Mouse (Mus musculus) heart, adult 18-20 months (tissue): ENCODE measurements around the gene Cdk12. TPM values are rescaled to one million over a fixed set of nuclear protein-coding genes. Genes with fewer than 3 reads are reported as not detected.
A peak's percentile ranks its signal among the peaks of the same experiment; 100 is the strongest.
"Not testable (repeated sequence)": the region's sequence is repeated elsewhere in the genome, so short reads cannot be mapped to it uniquely, and the experiment has no call there.

Experiments
- DNase-seq, 2 experiments: peaks; one replicate each; pipeline ENCODE4 v3.0.0; 2021 to 2022; ENCODE audit warnings: mixed read lengths in 1 of 2
- long read RNA-seq, 2 experiments: library from polyadenylated mRNA; stranded (forward); transcript quantifications; one replicate each; pipeline ENCODE4 v2.0.0; 2021
- total RNA-seq, 2 experiments: library from RNA; stranded (reverse); gene quantifications; 2 replicates each; pipeline ENCODE4 v1.2.3; 2021

The Cdk12 gene
- 10 to 100 TPM; 18.2 to 22.1 TPM for total RNA-seq
- long read RNA-seq, experiment 1, partial matches to known transcripts: 0 of 2 reads
- long read RNA-seq, experiment 1, other reads (novel, unspliced or antisense): 2 of 2 reads
- long read RNA-seq, experiment 2, partial matches to known transcripts: 0 of 3 reads
- long read RNA-seq, experiment 2, other reads (novel, unspliced or antisense): 3 of 3 reads

- DNase-seq: peak; percentile 97
These were observed at the start of gene Cdk12 for GRCm38 (mm10) chr11:98202641-98203350. Gene Cdk12, plus strand, starts transcription at chr11:98203059.

GRCm38 (mm10) chr11:98155094-98155493, 47.8 kb upstream of the Cdk12 start:
- DNase-seq: no peak

GRCm38 (mm10) chr11:98168400-98168799, 34.5 kb upstream of the Cdk12 start:
- DNase-seq: no peak

GRCm38 (mm10) chr11:98182149-98182548, 20.7 kb upstream of the Cdk12 start:
- not testable (repeated sequence) for DNase-seq

- DNase-seq: no peak
These were observed 15.0 kb upstream of the Cdk12 start for GRCm38 (mm10) chr11:98187640-98188395.

GRCm38 (mm10) chr11:98190820-98191219, 12.0 kb upstream of the Cdk12 start:
- peak in 1 of 2 experiments; percentile 17 for DNase-seq

GRCm38 (mm10) chr11:98192901-98193805, 9.7 kb upstream of the Cdk12 start, which contains the start of gene Med1:
Gene Med1, minus strand, starts transcription at chr11:98193293.
- peak; percentile 95 to 96 for DNase-seq

GRCm38 (mm10) chr11:98201791-98202640, 843 bp upstream of the Cdk12 start:
- peak; percentile 29 to 53 for DNase-seq

- DNase-seq: peak in 1 of 2 experiments; percentile 83
These were observed 572 bp downstream of the Cdk12 start for GRCm38 (mm10) chr11:98203351-98203911.

GRCm38 (mm10) chr11:98203931-98204421, 1.1 kb downstream of the Cdk12 start:
- peak; percentile 18 to 55 for DNase-seq

GRCm38 (mm10) chr11:98205463-98205862, 2.6 kb downstream of the Cdk12 start:
- DNase-seq: no peak

GRCm38 (mm10) chr11:98206281-98206680, 3.4 kb downstream of the Cdk12 start:
- DNase-seq: not testable (repeated sequence)

GRCm38 (mm10) chr11:98209661-98210060, 6.8 kb downstream of the Cdk12 start:
- not testable (repeated sequence) for DNase-seq

GRCm38 (mm10) chr11:98213311-98213710, 10.5 kb downstream of the Cdk12 start:
- no peak for DNase-seq

- DNase-seq: no peak
These were observed 23.5 kb downstream of the Cdk12 start for GRCm38 (mm10) chr11:98226349-98226748.

GRCm38 (mm10) chr11:98238416-98238815, 35.6 kb downstream of the Cdk12 start:
- no peak for DNase-seq

GRCm38 (mm10) chr11:98238995-98239394, 36.1 kb downstream of the Cdk12 start:
- no peak for DNase-seq

- DNase-seq: not testable (repeated sequence)
These were observed 40.1 kb downstream of the Cdk12 start for GRCm38 (mm10) chr11:98242910-98243309.

GRCm38 (mm10) chr11:98244415-98244814, 41.6 kb downstream of the Cdk12 start:
- DNase-seq: no peak

- no peak for DNase-seq
These were observed 44.5 kb downstream of the Cdk12 start for GRCm38 (mm10) chr11:98247325-98247724.
